ENCODE assay signal across 11 mouse cellular contexts in genomic region chr11:98606763-98607162, GRCm38 (mm10). TPM values are rescaled to one million over a fixed set of nuclear protein-coding genes. Genes with fewer than 3 reads are reported as not detected.
DNase-seq lines count a peak whose midpoint lies in the region; ATAC-seq and TF ChIP-seq lines count a peak whose summit lies in the region.
"Had no signal": no experiment of that assay in that cellular context is flagged by ENCODE, and none has a peak within 500 bp of the region (broad histone marks: within the 10 kb centered on the region; RNA-seq: fewer than 3 reads in every experiment).

No protein-coding gene starts in this region.

- H3K27ac ChIP-seq in gastrocnemius, adult 2 months, result no peak overlapping the region
- H3K27ac ChIP-seq in midbrain, embryonic 14.5 days (replicated peaks; ENCODE audit: low read depth, low read length), result no peak overlapping the region
- H3K27ac ChIP-seq in midbrain, embryonic 13.5 days, result no peak overlapping the region
- no peak overlapping the region for H3K27ac ChIP-seq in liver, embryonic 14.5 days
- no peak overlapping the region for H3K27ac ChIP-seq in stomach, embryonic 14.5 days (ENCODE audit: low read length)

- no peak overlapping the region for H3K9ac ChIP-seq in midbrain, embryonic 14.5 days (replicated peaks; ENCODE audit: low read length)
- H3K9ac ChIP-seq in midbrain, embryonic 13.5 days (replicated peaks), result no peak overlapping the region
- H3K9ac ChIP-seq in liver, embryonic 14.5 days (replicated peaks), result no peak overlapping the region
- H3K9ac ChIP-seq in stomach, embryonic 14.5 days (replicated peaks; ENCODE audit: low read depth, low read length), result no peak overlapping the region

- no peaks in the 10 kb centered on the region for H3K27me3 ChIP-seq in midbrain, embryonic 14.5 days (ENCODE audit: control insufficient read depth, insufficient read depth, low read length)
- peaks cover 7% of the 10 kb centered on the region; the same call in 1 of the 2 replicates for H3K27me3 ChIP-seq in midbrain, embryonic 13.5 days
- H3K27me3 ChIP-seq in liver, embryonic 14.5 days (ENCODE audit: control insufficient read depth, insufficient read depth, low read length), result peaks cover 3% of the 10 kb centered on the region
- no peaks in the 10 kb centered on the region for H3K27me3 ChIP-seq in stomach, embryonic 14.5 days (ENCODE audit: control insufficient read depth, insufficient read depth, low read length)

- 6% methylated on average over 3 of the region's 3 CpGs for WGBS in midbrain, embryonic 14.5 days
- 13% methylated on average over 3 of the region's 3 CpGs for WGBS in midbrain, embryonic 13.5 days
- 5% methylated on average over 3 of the region's 3 CpGs for WGBS in liver, embryonic 14.5 days (ENCODE audit: insufficient replicate concordance)
- 9% methylated on average over 3 of the region's 3 CpGs for WGBS in stomach, embryonic 14.5 days

- H3K36me3 ChIP-seq in midbrain, embryonic 14.5 days (ENCODE audit: control insufficient read depth, insufficient read depth, low read length), result no peaks in the 10 kb centered on the region
- no peaks in the 10 kb centered on the region for H3K36me3 ChIP-seq in midbrain, embryonic 13.5 days
- H3K36me3 ChIP-seq in liver, embryonic 14.5 days (replicated peaks; ENCODE audit: control insufficient read depth, insufficient read depth, low read depth), result no peaks in the 10 kb centered on the region
- H3K36me3 ChIP-seq in stomach, embryonic 14.5 days (ENCODE audit: control insufficient read depth, insufficient read depth, low read length), result no peaks in the 10 kb centered on the region

- H3K4me3 ChIP-seq in gastrocnemius, adult 2 months, result no peak overlapping the region
- no peak overlapping the region for H3K4me3 ChIP-seq in midbrain, embryonic 14.5 days (replicated peaks; ENCODE audit: low read depth, low read length)
- no peak overlapping the region for H3K4me3 ChIP-seq in midbrain, embryonic 13.5 days (replicated peaks)
- no peak overlapping the region for H3K4me3 ChIP-seq in liver, embryonic 14.5 days (ENCODE audit: insufficient read depth in 1 of 2, low read depth in 2 of 2, low read length in 2 of 2)
- no peak overlapping the region for H3K4me3 ChIP-seq in stomach, embryonic 14.5 days (ENCODE audit: low read depth, low read length)

- no peak overlapping the region for H3K4me2 ChIP-seq in midbrain, embryonic 14.5 days (ENCODE audit: low read length)
- no peak overlapping the region for H3K4me2 ChIP-seq in midbrain, embryonic 13.5 days (replicated peaks)
- H3K4me2 ChIP-seq in liver, embryonic 14.5 days (ENCODE audit: low read depth), result no peak overlapping the region
- no peak overlapping the region for H3K4me2 ChIP-seq in stomach, embryonic 14.5 days (replicated peaks; ENCODE audit: low read depth, low read length)

- no peak for ATAC-seq in midbrain, embryonic 14.5 days (ENCODE audit: low FRiP score, low TSS enrichment)
- ATAC-seq in midbrain, embryonic 13.5 days, result no peak
- no peak for ATAC-seq in liver, embryonic 14.5 days (ENCODE audit: insufficient read depth)
- ATAC-seq in stomach, embryonic 14.5 days (ENCODE audit: insufficient number of reproducible peaks, insufficient read depth, low FRiP score, low read depth), result peak; percentile 58; the same call in 1 of the 2 replicates

- DNase-seq in gastrocnemius, adult 2 months, result no peak
- no peak for DNase-seq in gastrocnemius, postnatal 14 days
- DNase-seq in midbrain, embryonic 14.5 days, result peak; percentile 85
- peak; percentile 47 for DNase-seq in c-Kit-negative CD71-positive TER-119-positive erythroid progenitor cells, embryonic 14.5 days (ENCODE audit: low read depth, low spot score)
- peak in 1 of 3 experiments; percentile 25 for DNase-seq in liver, embryonic 14.5 days (ENCODE audit: low read depth in 3 of 3, low spot score in 3 of 3)
- no peak for DNase-seq in ovary, postnatal 36 days (ENCODE audit: low spot score)

- no peaks in the 10 kb centered on the region for H3K9me3 ChIP-seq in midbrain, embryonic 14.5 days (ENCODE audit: control insufficient read depth, low read length)
- H3K9me3 ChIP-seq in midbrain, embryonic 13.5 days, result no peaks in the 10 kb centered on the region
- H3K9me3 ChIP-seq in liver, embryonic 14.5 days (ENCODE audit: control insufficient read depth, low read length), result no peaks in the 10 kb centered on the region
- H3K9me3 ChIP-seq in stomach, embryonic 14.5 days (ENCODE audit: control insufficient read depth, low read depth, low read length), result no peaks in the 10 kb centered on the region

- intact Hi-C loops in gastrocnemius, adult 2 months (cut with DNase I), result loop anchor here (1.0 kb wide), 1 partner anchor 31 kb away; no protein-coding TSS in a partner anchor
- intact Hi-C loops in gastrocnemius, postnatal 14 days (cut with DNase I; ENCODE audit: low total_unique reads), result loop anchor here (10.0 kb wide), 1 partner anchor 48 kb away; no protein-coding TSS in a partner anchor

- peaks cover 4% of the 10 kb centered on the region; the same call in 1 of the 2 replicates for H3K4me1 ChIP-seq in midbrain, embryonic 14.5 days (ENCODE audit: control insufficient read depth, insufficient read depth, low read length)
- 0 out of 2 replicates have a peak, but pooled peaks cover 8% of the 10 kb centered on the region for H3K4me1 ChIP-seq in midbrain, embryonic 13.5 days (replicated peaks)
- H3K4me1 ChIP-seq in liver, embryonic 14.5 days (replicated peaks; ENCODE audit: control insufficient read depth in 2 of 2, insufficient read depth in 2 of 2, low read length in 1 of 2), result no peaks in the 10 kb centered on the region
- H3K4me1 ChIP-seq in stomach, embryonic 14.5 days (ENCODE audit: control insufficient read depth, insufficient read depth, low read length), result no peaks in the 10 kb centered on the region; the same call in 1 of the 2 replicates

- peak; percentile 87 for TF ChIP-seq CTCF in gastrocnemius, adult 2 months (IDR thresholded peaks at IDR 0.05)
- peak; percentile 85 for TF ChIP-seq CTCF in liver, embryonic 14.5 days (IDR thresholded peaks at IDR 0.05; ENCODE audit: low read depth)

- no peak for TF ChIP-seq EP300 in liver, embryonic 14.5 days (IDR thresholded peaks at IDR 0.05; ENCODE audit: low read depth)

RNA-seq across cellular contexts. Expression of gene Lrrc3c, which starts 8.7 kb away (rescaled TPM):
- not detected for total RNA-seq in gastrocnemius, adult 2 months (2021)
- not detected for total RNA-seq in gastrocnemius, postnatal 14 days (2021)
- not detected in 2 replicates for polyA plus RNA-seq in midbrain, embryonic 14.5 days (2014; fragmentation: Nextera tagmentation; extraction: Ambion mirVana)
- not detected in 2 replicates for polyA plus RNA-seq in midbrain, embryonic 13.5 days (2015; fragmentation: Nextera tagmentation; extraction: Ambion mirVana)
- not detected in 2 replicates for polyA plus RNA-seq in liver, embryonic 14.5 days (2012; rRNA removed)
- not detected in 2 replicates for polyA plus RNA-seq in liver, embryonic 14.5 days (2014; fragmentation: Nextera tagmentation; extraction: Ambion mirVana)
- not detected in 2 replicates for polyA plus RNA-seq in stomach, embryonic 14.5 days (2014; fragmentation: Nextera tagmentation; extraction: Ambion mirVana)
- total RNA-seq: adrenal gland, adult 18-20 months had no signal
- polyA plus RNA-seq: heart, embryonic 16.5 days; neural tube, embryonic 11.5 days had no signal

RNA-seq across cellular contexts. Expression of gene Gm12355, which starts 18.7 kb away (rescaled TPM):
- total RNA-seq in gastrocnemius, adult 2 months (2021), result 1 to 10 TPM; 4.6 to 5.6 TPM
- total RNA-seq in gastrocnemius, postnatal 14 days (2021), result 1 to 10 TPM; 5.0 to 6.6 TPM
- polyA plus RNA-seq in midbrain, embryonic 14.5 days (2014; fragmentation: Nextera tagmentation; extraction: Ambion mirVana), result 0.71 and 1.4 TPM in 2 replicates
- 0.90 and 1.5 TPM in 2 replicates for polyA plus RNA-seq in midbrain, embryonic 13.5 days (2015; fragmentation: Nextera tagmentation; extraction: Ambion mirVana)
- polyA plus RNA-seq in liver, embryonic 14.5 days (2012; rRNA removed), result 0.03 and 0.19 TPM in 2 replicates
- polyA plus RNA-seq in liver, embryonic 14.5 days (2014; fragmentation: Nextera tagmentation; extraction: Ambion mirVana), result 0.47 and 0.68 TPM in 2 replicates
- polyA plus RNA-seq in stomach, embryonic 14.5 days (2014; fragmentation: Nextera tagmentation; extraction: Ambion mirVana), result 0.59 and 0.94 TPM in 2 replicates

RNA-seq across cellular contexts. Expression of gene Gsdma3, which starts 19.4 kb away (rescaled TPM):
- 10 to 100 TPM; 17.7 to 28.8 TPM for total RNA-seq in gastrocnemius, adult 2 months (2021)
- total RNA-seq in gastrocnemius, postnatal 14 days (2021), result under 1 TPM; 0.16 to 0.39 TPM
- not detected in 2 replicates for polyA plus RNA-seq in midbrain, embryonic 14.5 days (2014; fragmentation: Nextera tagmentation; extraction: Ambion mirVana)
- not detected in 2 replicates for polyA plus RNA-seq in midbrain, embryonic 13.5 days (2015; fragmentation: Nextera tagmentation; extraction: Ambion mirVana)
- not detected in 2 replicates for polyA plus RNA-seq in liver, embryonic 14.5 days (2012; rRNA removed)
- not detected in 2 replicates for polyA plus RNA-seq in liver, embryonic 14.5 days (2014; fragmentation: Nextera tagmentation; extraction: Ambion mirVana)
- not detected in 2 replicates for polyA plus RNA-seq in stomach, embryonic 14.5 days (2014; fragmentation: Nextera tagmentation; extraction: Ambion mirVana)
- polyA plus RNA-seq: neural tube, embryonic 11.5 days had no signal

RNA-seq across cellular contexts. Expression of gene Ormdl3, which starts 19.6 kb away (rescaled TPM):
- total RNA-seq in gastrocnemius, adult 2 months (2021), result 10 to 100 TPM; 24.5 to 25.7 TPM
- total RNA-seq in gastrocnemius, postnatal 14 days (2021), result 10 to 100 TPM; 18.3 to 18.7 TPM
- polyA plus RNA-seq in midbrain, embryonic 14.5 days (2014; fragmentation: Nextera tagmentation; extraction: Ambion mirVana), result 17.1 and 53.4 TPM in 2 replicates
- polyA plus RNA-seq in midbrain, embryonic 13.5 days (2015; fragmentation: Nextera tagmentation; extraction: Ambion mirVana), result 87.0 and 97.3 TPM in 2 replicates
- polyA plus RNA-seq in liver, embryonic 14.5 days (2012; rRNA removed), result 23.4 and 27.4 TPM in 2 replicates
- polyA plus RNA-seq in liver, embryonic 14.5 days (2014; fragmentation: Nextera tagmentation; extraction: Ambion mirVana), result 6.4 and 6.8 TPM in 2 replicates
- 9.2 and 9.6 TPM in 2 replicates for polyA plus RNA-seq in stomach, embryonic 14.5 days (2014; fragmentation: Nextera tagmentation; extraction: Ambion mirVana)

RNA-seq across cellular contexts. Expression of gene Gsdma2, which starts 39.8 kb away (rescaled TPM):
- 1 to 10 TPM; 1.1 to 1.7 TPM for total RNA-seq in gastrocnemius, adult 2 months (2021)
- total RNA-seq in gastrocnemius, postnatal 14 days (2021), result not detected
- not detected in 2 replicates for polyA plus RNA-seq in midbrain, embryonic 14.5 days (2014; fragmentation: Nextera tagmentation; extraction: Ambion mirVana)
- not detected in 2 replicates for polyA plus RNA-seq in midbrain, embryonic 13.5 days (2015; fragmentation: Nextera tagmentation; extraction: Ambion mirVana)
- polyA plus RNA-seq in liver, embryonic 14.5 days (2012; rRNA removed), result not detected in 2 replicates
- not detected in 2 replicates for polyA plus RNA-seq in liver, embryonic 14.5 days (2014; fragmentation: Nextera tagmentation; extraction: Ambion mirVana)
- polyA plus RNA-seq in stomach, embryonic 14.5 days (2014; fragmentation: Nextera tagmentation; extraction: Ambion mirVana), result not detected in 2 replicates

Comparison
In these comparisons a context has a peak if more than half of its experiments do, and no peak if none do; other contexts are left out.
1. DNase-seq: peak in midbrain, embryonic 14.5 days (single experiment) and c-Kit-negative CD71-positive TER-119-positive erythroid progenitor cells, embryonic 14.5 days (single experiment); none in gastrocnemius, adult 2 months (single experiment), gastrocnemius, postnatal 14 days (single experiment) and ovary, postnatal 36 days (single experiment).